Mouse (Mus musculus): ENCODE results near the gene Kyat1.
A peak's percentile ranks its signal among the peaks of the same experiment; 100 is the strongest.
"Not testable (repeated sequence)": the region's sequence is repeated elsewhere in the genome, so short reads cannot be mapped to it uniquely, and the experiment has no call there.

The Kyat1 gene

GRCm38 (mm10) chr2:30212951-30213350 lies 7.3 kb upstream of the Kyat1 start:
- no peak for DNase-seq

GRCm38 (mm10) chr2:30212169-30212545 lies 6.5 kb upstream of the Kyat1 start:
- no peak for DNase-seq

GRCm38 (mm10) chr2:30211408-30212168 lies 5.9 kb upstream of the Kyat1 start:
- DNase-seq, result no peak

GRCm38 (mm10) chr2:30207886-30208285 lies 2.2 kb upstream of the Kyat1 start:
- no peak for DNase-seq

- no peak for DNase-seq
Measured at GRCm38 (mm10) chr2:30207401-30207800, 1.8 kb upstream of the Kyat1 start.

GRCm38 (mm10) chr2:30205255-30205628 lies 405 bp downstream of the Kyat1 start:
- no peak for DNase-seq

- peak; percentile 64 for DNase-seq
Measured at GRCm38 (mm10) chr2:30203439-30203838, 2.2 kb downstream of the Kyat1 start.

GRCm38 (mm10) chr2:30200388-30200925 lies 5.2 kb downstream of the Kyat1 start:
- no peak for DNase-seq

- no peak for DNase-seq
Measured at GRCm38 (mm10) chr2:30199984-30200383, 5.7 kb downstream of the Kyat1 start.

- no peak for DNase-seq
Measured at GRCm38 (mm10) chr2:30198021-30198420, 7.6 kb downstream of the Kyat1 start.

- DNase-seq, result no peak
Measured at GRCm38 (mm10) chr2:30194656-30195055, 11.0 kb downstream of the Kyat1 start.

GRCm38 (mm10) chr2:30191790-30192580 lies 13.7 kb downstream of the Kyat1 start:
- DNase-seq, result no peak

- DNase-seq, result no peak
Measured at GRCm38 (mm10) chr2:30185681-30186080, 20.0 kb downstream of the Kyat1 start.

- peak; percentile 86 for DNase-seq
Measured at GRCm38 (mm10) chr2:30185276-30185675, 20.4 kb downstream of the Kyat1 start.

- no peak for DNase-seq
Measured at GRCm38 (mm10) chr2:30183721-30184120, 21.9 kb downstream of the Kyat1 start.

GRCm38 (mm10) chr2:30182424-30182823 lies 23.2 kb downstream of the Kyat1 start:
- DNase-seq, result no peak

- not testable (repeated sequence) for DNase-seq
Measured at GRCm38 (mm10) chr2:30178711-30179110, 26.9 kb downstream of the Kyat1 start.

- DNase-seq, result peak; percentile 95
Measured at GRCm38 (mm10) chr2:30177700-30178675, 27.7 kb downstream of the Kyat1 start, which contains the start of gene Spout1. Spout1 (minus strand) TSS chr2:30178459.

GRCm38 (mm10) chr2:30176561-30176960 lies 29.1 kb downstream of the Kyat1 start:
- no peak for DNase-seq

- DNase-seq, result peak; percentile 19
Measured at GRCm38 (mm10) chr2:30175897-30176296, 29.8 kb downstream of the Kyat1 start.

- DNase-seq, result no peak
Measured at GRCm38 (mm10) chr2:30173541-30174240, 32.0 kb downstream of the Kyat1 start.

- no peak for DNase-seq
Measured at GRCm38 (mm10) chr2:30171997-30172382, 33.7 kb downstream of the Kyat1 start.

Data from liver (tissue).